Mouse (Mus musculus) megakaryocyte, embryonic 14.5 days (primary cell): ENCODE results near the gene Cbfa2t3.

ENCODE experiments used
- FLI1 ChIP-seq: IDR thresholded peaks from 2 replicates; pipeline ENCODE4 v1.6.1; 2012; ENCODE audit warnings: low read length, inconsistent platforms, mixed read lengths
- GATA1 ChIP-seq: IDR thresholded peaks from 3 replicates; pipeline ENCODE4 v1.6.1; 2012; ENCODE audit warnings: mixed read lengths, low read length, inconsistent platforms, borderline replicate concordance

DNA sequence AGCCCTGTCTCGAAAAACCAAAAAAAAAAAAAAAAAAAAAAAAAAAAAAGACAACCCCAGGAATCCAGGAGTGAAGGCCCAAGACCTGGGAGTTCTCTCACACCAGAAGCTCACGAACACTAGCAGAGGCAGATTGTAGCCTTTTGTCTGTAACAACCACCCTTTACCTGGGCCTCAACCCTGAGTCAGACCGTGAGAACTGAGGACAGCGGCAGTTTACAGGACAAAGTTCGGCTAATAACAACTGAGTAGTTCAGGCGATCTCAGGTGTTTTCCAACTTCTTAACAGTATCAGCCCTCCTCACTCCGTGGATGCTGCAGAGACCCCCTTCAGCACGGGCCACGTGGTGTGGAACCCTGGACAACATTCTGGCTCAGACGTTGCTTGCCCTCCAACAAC, 112.2 kb downstream of the Cbfa2t3 start:
- TF ChIP-seq GATA1 (no peak), FLI1 (no peak)
